Mouse (Mus musculus) CH12.LX (cell line): ENCODE results near the gene Dbndd2. TPM values are rescaled to one million over a fixed set of nuclear protein-coding genes. Genes with fewer than 3 reads are reported as not detected.

Source experiments
- DNase-seq: peaks from one replicate; pipeline ENCODE4 v3.0.0-alpha.2; 2013; ENCODE audit errors: extremely low read depth
- H3K27ac ChIP-seq: 2 replicates; pipeline ENCODE4 v1.5.1; 2012; ENCODE audit warnings: low read depth, mild to moderate bottlenecking, control low read depth, moderate library complexity; ENCODE audit not compliant: insufficient read depth
- H3K27me3 ChIP-seq: replicated peaks from 2 replicates; pipeline ENCODE3; 2012; ENCODE audit warnings: inconsistent platforms
- H3K36me3 ChIP-seq, 2 experiments: replicated peaks in 1 of 2; 2 replicates each; pipeline versions ENCODE3 to v1.6.1; 2012; ENCODE audit warnings: inconsistent platforms in 1 of 2, low read length in 1 of 2, mild to moderate bottlenecking in 1 of 2, mixed read lengths in 1 of 2, moderate library complexity in 1 of 2; ENCODE audit not compliant: control insufficient read depth in 1 of 2, insufficient read depth in 1 of 2
- H3K4me1 ChIP-seq, 2 experiments: 2 replicates each; pipeline ENCODE4 v1.6.1; 2012; ENCODE audit warnings: inconsistent platforms in 1 of 2, moderate library complexity in 1 of 2; ENCODE audit not compliant: insufficient read depth in 2 of 2, control insufficient read depth in 1 of 2
- H3K4me2 ChIP-seq: 2 replicates; pipeline ENCODE4 v1.6.1; 2012; ENCODE audit warnings: low read depth, mild to moderate bottlenecking, control low read depth; ENCODE audit not compliant: poor library complexity, insufficient read depth, severe bottlenecking
- H3K4me3 ChIP-seq, 3 experiments: fragments of 150-350 bp in 1 of 3; sonication (generic) in 1 of 3; replicated peaks in 1 of 3; 2 replicates each; pipeline versions ENCODE3 to v1.5.1; 2011 to 2012; ENCODE audit warnings: low read depth in 2 of 3, low read length in 2 of 3, mild to moderate bottlenecking in 2 of 3, moderate library complexity in 2 of 3, control low read depth in 1 of 3, improper control_type of control experiment in 1 of 3, inconsistent platforms in 1 of 3, mixed read lengths in 1 of 3; ENCODE audit not compliant: poor library complexity in 1 of 3
- H3K79me2 ChIP-seq: replicated peaks from 2 replicates; pipeline ENCODE4 v1.6.1; 2012; ENCODE audit warnings: mild to moderate bottlenecking, moderate library complexity; ENCODE audit not compliant: control insufficient read depth, poor library complexity, insufficient read depth, severe bottlenecking; ENCODE audit errors: extremely low read depth
- H3K9ac ChIP-seq: 2 replicates; pipeline ENCODE4 v1.6.1; 2012; ENCODE audit warnings: low read depth, mild to moderate bottlenecking, control low read depth, moderate library complexity; ENCODE audit not compliant: insufficient read depth
- H3K9me3 ChIP-seq: replicated peaks from 2 replicates; pipeline ENCODE3; 2012; ENCODE audit warnings: low read length, inconsistent platforms, mixed read lengths
- BHLHE40 ChIP-seq: IDR thresholded peaks from 2 replicates; pipeline ENCODE4 v1.6.1; 2011; ENCODE audit warnings: mild to moderate bottlenecking, low read depth, low read length, improper control_type of control experiment
- CHD1 ChIP-seq: IDR thresholded peaks from 2 replicates; pipeline ENCODE4 v1.6.1; 2012; ENCODE audit warnings: low read depth, low read length, improper control_type of control experiment, inconsistent platforms
- ELF1 ChIP-seq: IDR thresholded peaks from 2 replicates; pipeline ENCODE4 v1.6.1; 2014; ENCODE audit warnings: low read depth, mild to moderate bottlenecking, inconsistent platforms, low read length, improper control_type of control experiment
- EP300 ChIP-seq: IDR thresholded peaks from 2 replicates; pipeline ENCODE4 v1.6.1; 2011; ENCODE audit warnings: low read length, improper control_type of control experiment
- ETS1 ChIP-seq: conservative IDR thresholded peaks from 2 replicates; pipeline ENCODE4 v1.6.1; 2012; ENCODE audit warnings: low read depth, mild to moderate bottlenecking, inconsistent platforms, low read length, improper control_type of control experiment, moderate library complexity
- JUN ChIP-seq: IDR thresholded peaks from 2 replicates; pipeline ENCODE4 v1.6.1; 2011; ENCODE audit warnings: low read depth, mild to moderate bottlenecking, low read length, improper control_type of control experiment, moderate library complexity; ENCODE audit not compliant: insufficient read depth
- JUND ChIP-seq: conservative IDR thresholded peaks from 2 replicates; pipeline ENCODE4 v1.6.1; 2011; ENCODE audit warnings: low read depth, low read length, improper control_type of control experiment
- KAT2A ChIP-seq: IDR thresholded peaks from 2 replicates; pipeline ENCODE4 v1.6.1; 2012; ENCODE audit warnings: low read length, improper control_type of control experiment, inconsistent platforms; ENCODE audit not compliant: insufficient replicate concordance
- MAFK ChIP-seq: IDR thresholded peaks from 2 replicates; pipeline ENCODE4 v1.6.1; 2011; ENCODE audit warnings: low read length, improper control_type of control experiment; ENCODE audit not compliant: insufficient replicate concordance
- MAX ChIP-seq: IDR thresholded peaks from 2 replicates; pipeline ENCODE4 v1.6.1; 2011; ENCODE audit warnings: low read length, improper control_type of control experiment
- MEF2A ChIP-seq: IDR thresholded peaks from 2 replicates; pipeline ENCODE4 v1.6.1; 2014; ENCODE audit warnings: low read depth, mild to moderate bottlenecking, inconsistent platforms, low read length, improper control_type of control experiment, borderline replicate concordance
- MXI1 ChIP-seq: IDR thresholded peaks from 2 replicates; pipeline ENCODE4 v1.6.1; 2011; ENCODE audit warnings: mild to moderate bottlenecking, low read depth, low read length, improper control_type of control experiment
- MYC ChIP-seq: IDR thresholded peaks from 2 replicates; pipeline ENCODE4 v1.6.1; 2011; ENCODE audit warnings: low read depth, mild to moderate bottlenecking, improper control_type of control experiment, low read length
- NELFE ChIP-seq: IDR thresholded peaks from 2 replicates; pipeline ENCODE4 v1.6.1; 2011; ENCODE audit warnings: low read depth, low read length, improper control_type of control experiment
- PAX5 ChIP-seq: IDR thresholded peaks from 2 replicates; pipeline ENCODE4 v1.6.1; 2012; ENCODE audit warnings: low read length, inconsistent platforms, mixed read lengths
- POLR2A ChIP-seq: IDR thresholded peaks from 2 replicates; pipeline ENCODE4 v1.6.1; 2011; ENCODE audit warnings: low read depth, mild to moderate bottlenecking, improper control_type of control experiment, low read length
- RCOR1 ChIP-seq: conservative IDR thresholded peaks from 2 replicates; pipeline ENCODE4 v1.6.1; 2012; ENCODE audit warnings: low read depth, mild to moderate bottlenecking, inconsistent platforms, low read length, improper control_type of control experiment
- SIN3A ChIP-seq: IDR thresholded peaks from 2 replicates; pipeline ENCODE4 v1.6.1; 2012; ENCODE audit warnings: low read length, improper control_type of control experiment, inconsistent platforms
- SMC3 ChIP-seq: IDR thresholded peaks from 2 replicates; pipeline ENCODE4 v1.6.1; 2011; ENCODE audit warnings: low read depth, low read length, improper control_type of control experiment
- TBP ChIP-seq: conservative IDR thresholded peaks from 2 replicates; pipeline ENCODE4 v1.6.1; 2011; ENCODE audit warnings: low read depth, low read length, improper control_type of control experiment
- UBTF ChIP-seq: IDR thresholded peaks from 2 replicates; pipeline ENCODE4 v1.6.1; 2012; ENCODE audit warnings: low read depth, mild to moderate bottlenecking, inconsistent platforms, low read length, improper control_type of control experiment, moderate library complexity
- USF1 ChIP-seq: IDR thresholded peaks from 2 replicates; pipeline ENCODE4 v1.6.1; 2014; ENCODE audit warnings: low read depth, mild to moderate bottlenecking, inconsistent platforms, low read length, improper control_type of control experiment
- ZMIZ1 ChIP-seq: IDR thresholded peaks from 2 replicates; pipeline ENCODE4 v1.6.1; 2012; ENCODE audit warnings: low read depth, mild to moderate bottlenecking, inconsistent platforms, low read length, improper control_type of control experiment
- ZNF384 ChIP-seq: IDR thresholded peaks from 2 replicates; pipeline ENCODE4 v1.6.1; 2012; ENCODE audit warnings: low read depth, low read length, improper control_type of control experiment, inconsistent platforms
- dilution Hi-C: fragments of 300-500 bp; cut with MboI; formaldehyde crosslinking; loops from 2 replicates; pipeline ENCODE4 v1.14.3; 2020; ENCODE audit warnings: low sequenced_read_pairs; ENCODE audit not compliant: extremely low pct_unique_long_range_greater_than_20kb, extremely low pct_ligation_motif_present
- in situ Hi-C: fragments of 300-500 bp; cut with MboI; formaldehyde crosslinking; loops from 3 replicates; pipeline ENCODE4 v1.14.3; 2019; ENCODE audit warnings: low sequenced_read_pairs, low pct_ligation_motif_present, low pct_unique_long_range_greater_than_20kb, mixed read lengths
- polyA plus RNA-seq: library from polyadenylated mRNA; unstranded; fragments of >175 nt; gene quantifications from 2 replicates; pipeline ENCODE4 v1.2.1, GENCODE M21; 2012; ENCODE audit warnings: low read depth; ENCODE audit not compliant: insufficient read length
- total RNA-seq, 2 experiments: library from RNA; depleted of rRNA; stranded (reverse); fragments of 300-350 nt in 1 of 2; fragments of >200 nt in 1 of 2; gene quantifications; 2 replicates each; pipeline ENCODE4 v1.2.3; 2012 to 2014

Dbndd2 gene
- total and polyA plus RNA-seq, 3 experiments: 0.53 to 5.7 TPM; not detected in 1

DNA sequence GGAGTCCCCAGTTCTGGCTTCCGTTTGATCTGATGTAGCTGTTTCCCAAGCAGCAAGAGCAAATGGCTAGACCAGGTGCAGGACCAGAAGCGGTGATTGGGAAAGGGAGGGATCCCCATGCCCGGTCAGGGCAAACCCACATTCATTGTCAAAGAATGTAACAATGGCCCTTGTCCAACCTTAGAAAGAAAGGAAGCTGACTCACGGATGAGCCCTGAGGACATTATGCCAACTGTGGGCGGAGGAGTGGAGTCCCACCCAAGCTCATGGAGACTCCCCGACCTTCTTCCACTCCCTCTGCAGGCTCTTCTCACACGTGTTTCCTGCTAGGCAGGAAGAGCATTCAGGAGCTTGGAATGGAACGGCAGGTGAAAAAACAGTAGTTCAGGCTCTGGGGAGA, 27.5 kb downstream of the Dbndd2 start:
- TF ChIP-seq MXI1 (no peak), MYC (no peak), MEF2A (no peak), JUN (no peak), MAX (no peak), RCOR1 (no peak), EP300 (no peak), SIN3A (no peak), USF1 (no peak), NELFE (no peak), MAFK (no peak)
- Histone ChIP-seq H3K27ac (no peak overlapping the region), H3K27me3 (peaks cover 2% of the 10 kb centered on the region), H3K4me2 (no peak overlapping the region), H3K79me2 (no peaks in the 10 kb centered on the region), H3K9me3 (peaks cover 7% of the 10 kb centered on the region), H3K4me3 (no peak overlapping the region), H3K9ac (no peak overlapping the region), H3K36me3 (peaks cover 4 to 30% of the 10 kb centered on the region in 2 experiments), H3K4me1 (no peaks in the 10 kb centered on the region)
- no peak for DNase-seq
- dilution Hi-C loops: no loop called here
- in situ Hi-C loops: no loop called here

- Histone ChIP-seq H3K27ac (no peak overlapping the region), H3K36me3 (peaks cover 0 to 17% of the 10 kb centered on the region in 2 experiments), H3K27me3 (peaks cover 9% of the 10 kb centered on the region), H3K4me3 (no peak overlapping the region), H3K4me2 (no peak overlapping the region), H3K9ac (no peak overlapping the region), H3K79me2 (no peaks in the 10 kb centered on the region), H3K9me3 (peaks cover 7% of the 10 kb centered on the region), H3K4me1 (peaks cover 0 to 4% of the 10 kb centered on the region in 2 experiments; a peak in 1 of 4 replicates)
- dilution Hi-C loops (no loop called here), in situ Hi-C loops (loop anchor here (5.0 kb wide), 1 partner anchor 108 kb away; the partner anchor contains the start of gene Matn4)
- TF ChIP-seq ZNF384: no peak
- no peak for TF ChIP-seq ZMIZ1
- no peak for TF ChIP-seq BHLHE40
- no peak for TF ChIP-seq ETS1
- TF ChIP-seq MAFK: no peak
- no peak for TF ChIP-seq UBTF
- TF ChIP-seq MEF2A: no peak
- TF ChIP-seq KAT2A: no peak
- no peak for TF ChIP-seq PAX5
- no peak for TF ChIP-seq POLR2A
- no peak for TF ChIP-seq MAX
- no peak for TF ChIP-seq MXI1
- TF ChIP-seq SIN3A: no peak
- no peak for TF ChIP-seq CHD1
- no peak for TF ChIP-seq USF1
- TF ChIP-seq JUND: no peak
- no peak for TF ChIP-seq TBP
- TF ChIP-seq SMC3: no peak
- TF ChIP-seq ELF1: no peak
- no peak for DNase-seq
Observed at GRCm38 (mm10) chr2:164514916-164515315, 29.0 kb downstream of the Dbndd2 start.
